Mouse (Mus musculus) midbrain, embryonic 16.5 days (tissue): Measurements from ENCODE around the gene Zfp637. TPM values are rescaled to one million over a fixed set of nuclear protein-coding genes. Genes with fewer than 3 reads are reported as not detected.
"Not testable (repeated sequence)": the region's sequence is repeated elsewhere in the genome, so short reads cannot be mapped to it uniquely, and the experiment has no call there.

ENCODE experiments used
- ATAC-seq: fragments of 200-750 bp; cut with Nextera tagmentation; 2 replicates; pipeline ENCODE4 v1.8.0; 2017; ENCODE audit warnings: moderate TSS enrichment
- H3K27ac ChIP-seq: fragments of 300-500 bp; sonication (generic); 2 replicates; pipeline ENCODE4 v1.5.1; 2014; ENCODE audit warnings: mild to moderate bottlenecking, low read length, mixed read lengths
- H3K27me3 ChIP-seq: fragments of 300-500 bp; sonication (generic); 2 replicates; pipeline ENCODE4 v1.6.1; 2014; ENCODE audit warnings: low read depth, low read length, mixed read lengths; ENCODE audit not compliant: control insufficient read depth, insufficient read depth
- H3K36me3 ChIP-seq: fragments of 300-500 bp; sonication (generic); 2 replicates; pipeline ENCODE4 v1.6.1; 2014; ENCODE audit warnings: mild to moderate bottlenecking, low read length, moderate library complexity, mixed read lengths; ENCODE audit not compliant: control insufficient read depth, insufficient read depth
- H3K4me1 ChIP-seq: fragments of 300-500 bp; sonication (generic); 2 replicates; pipeline ENCODE4 v1.6.1; 2014; ENCODE audit warnings: mild to moderate bottlenecking, low read length, mixed read lengths; ENCODE audit not compliant: control insufficient read depth, insufficient read depth
- H3K4me2 ChIP-seq: fragments of 300-500 bp; sonication (generic); 2 replicates; pipeline ENCODE4 v1.6.1; 2014; ENCODE audit warnings: mild to moderate bottlenecking, low read length, mixed read lengths
- H3K4me3 ChIP-seq: fragments of 300-500 bp; sonication (generic); 2 replicates; pipeline ENCODE4 v1.5.1; 2014; ENCODE audit warnings: low read depth, mild to moderate bottlenecking, low read length, moderate library complexity, mixed read lengths
- H3K9ac ChIP-seq: fragments of 300-500 bp; sonication (generic); 2 replicates; pipeline ENCODE4 v1.6.1; 2014; ENCODE audit warnings: low read depth, low read length, mixed read lengths
- H3K9me3 ChIP-seq: fragments of 300-500 bp; sonication (generic); replicated peaks from 2 replicates; pipeline ENCODE4 v1.6.1; 2014; ENCODE audit warnings: mild to moderate bottlenecking, low read length, mixed read lengths; ENCODE audit not compliant: control insufficient read depth, poor library complexity, severe bottlenecking
- WGBS: fragments of 180-500 bp; shearing (Covaris S2); extraction: QIAGEN DNeasy Blood & Tissue Kit; methylation state at CpG from one replicate; pipeline ENCODE4 v1.1.7; 2014; 5-methylcytosine and 5-hydroxymethylcytosine counted together
- polyA plus RNA-seq: library from polyadenylated mRNA; unstranded; fragments of >200 nt; fragmentation: Nextera tagmentation; extraction: Ambion mirVana; gene quantifications from 2 replicates; pipeline ENCODE4 v1.2.1, GENCODE M21; 2015

Gene Zfp637
- polyA plus RNA-seq, 1 experiment from 2014 or later = 138 TPM

GRCm38 (mm10) chr6:117851747-117852146, 10.8 kb downstream of the Zfp637 start:
- 63% methylated on average over 2 of the region's 2 CpGs for WGBS
- no peak overlapping the region for H3K4me3 ChIP-seq
- no peak overlapping the region for H3K4me2 ChIP-seq
- no peaks in the 10 kb centered on the region for H3K9me3 ChIP-seq
- no peak overlapping the region for H3K9ac ChIP-seq
- H3K4me1 ChIP-seq = no peaks in the 10 kb centered on the region
- no peaks in the 10 kb centered on the region for H3K27me3 ChIP-seq
- no peak overlapping the region for H3K27ac ChIP-seq
- peaks cover 18% of the 10 kb centered on the region for H3K36me3 ChIP-seq
- no peak for ATAC-seq

GRCm38 (mm10) chr6:117857990-117858389, 17.0 kb downstream of the Zfp637 start:
- Histone ChIP-seq H3K4me3 (no peak overlapping the region), H3K36me3 (no peaks in the 10 kb centered on the region), H3K4me2 (no peak overlapping the region), H3K4me1 (no peaks in the 10 kb centered on the region; the same call in 1 of the 2 replicates), H3K9me3 (no peaks in the 10 kb centered on the region), H3K9ac (no peak overlapping the region), H3K27ac (no peak overlapping the region), H3K27me3 (no peaks in the 10 kb centered on the region)
- ATAC-seq = no peak
- 90% methylated on average over 1 of the region's 1 CpGs for WGBS

- 66% methylated on average over 6 of the region's 6 CpGs for WGBS
- Histone ChIP-seq H3K4me3 (peak within 1 kb of the TSS; percentile 86), H3K4me1 (peaks cover 8% of the 10 kb centered on the region), H3K4me2 (peak within 1 kb of the TSS; percentile 81), H3K36me3 (no peaks in the 10 kb centered on the region), H3K9me3 (no peaks in the 10 kb centered on the region), H3K27me3 (no peaks in the 10 kb centered on the region), H3K9ac (peak within 1 kb of the TSS; percentile 86), H3K27ac (peak within 1 kb of the TSS; percentile 50; the same call in 1 of the 2 replicates)
- ATAC-seq = no peak
These were observed 20.9 kb downstream of the Zfp637 start, which contains the start of gene Zfp239 for GRCm38 (mm10) chr6:117861848-117862247. Zfp239 (plus strand) TSS chr6:117862100.

- peak; percentile 23; the same call in 1 of the 2 replicates for ATAC-seq
- Histone ChIP-seq H3K9me3 (no peaks in the 10 kb centered on the region), H3K27ac (no peak overlapping the region), H3K4me2 (peak overlapping the region; percentile 81), H3K9ac (no peak overlapping the region), H3K4me1 (peaks cover 8% of the 10 kb centered on the region), H3K4me3 (peak overlapping the region; percentile 86; the same call in 1 of the 2 replicates), H3K27me3 (no peaks in the 10 kb centered on the region), H3K36me3 (no peaks in the 10 kb centered on the region)
- WGBS = 71% methylated on average over 8 of the region's 8 CpGs
These were observed 21.5 kb downstream of the Zfp637 start for GRCm38 (mm10) chr6:117862465-117862864.

GRCm38 (mm10) chr6:117862899-117863620, 22.1 kb downstream of the Zfp637 start:
- Histone ChIP-seq H3K9ac (peak overlapping the region; percentile 86), H3K4me3 (peak overlapping the region; percentile 86), H3K36me3 (no peaks in the 10 kb centered on the region), H3K27me3 (no peaks in the 10 kb centered on the region), H3K4me2 (peak overlapping the region; percentile 81), H3K4me1 (peaks cover 8% of the 10 kb centered on the region), H3K27ac (peak overlapping the region; percentile 50; the same call in 1 of the 2 replicates), H3K9me3 (no peaks in the 10 kb centered on the region)
- peak; percentile 94 for ATAC-seq
- WGBS = 3% methylated on average over 25 of the region's 26 CpGs

- no peaks in the 10 kb centered on the region for H3K27me3 ChIP-seq
- H3K9me3 ChIP-seq = no peaks in the 10 kb centered on the region
- peaks cover 8% of the 10 kb centered on the region for H3K4me1 ChIP-seq
- H3K4me2 ChIP-seq = peak overlapping the region; percentile 81
- H3K4me3 ChIP-seq = peak overlapping the region; percentile 86
- no peaks in the 10 kb centered on the region for H3K36me3 ChIP-seq
- H3K27ac ChIP-seq = no peak overlapping the region
- H3K9ac ChIP-seq = peak overlapping the region; percentile 86; the same call in 1 of the 2 replicates
- 96% methylated on average over 8 of the region's 8 CpGs for WGBS
- ATAC-seq = no peak
These were observed 22.8 kb downstream of the Zfp637 start for GRCm38 (mm10) chr6:117863751-117864150.

GRCm38 (mm10) chr6:117868187-117868586, 27.2 kb downstream of the Zfp637 start:
- Histone ChIP-seq H3K9me3 (no peaks in the 10 kb centered on the region), H3K4me2 (no peak overlapping the region), H3K4me3 (no peak overlapping the region), H3K36me3 (peaks cover 10% of the 10 kb centered on the region), H3K4me1 (peaks cover 8% of the 10 kb centered on the region), H3K27ac (no peak overlapping the region), H3K9ac (no peak overlapping the region), H3K27me3 (no peaks in the 10 kb centered on the region)
- ATAC-seq = no peak
- WGBS = 89% methylated on average over 8 of the region's 8 CpGs

- no peak overlapping the region for H3K9ac ChIP-seq
- H3K4me1 ChIP-seq = no peaks in the 10 kb centered on the region
- no peak overlapping the region for H3K4me3 ChIP-seq
- no peak overlapping the region for H3K27ac ChIP-seq
- H3K27me3 ChIP-seq = no peaks in the 10 kb centered on the region
- H3K36me3 ChIP-seq = peaks cover 10% of the 10 kb centered on the region
- H3K9me3 ChIP-seq = no peaks in the 10 kb centered on the region
- ATAC-seq = no peak
- WGBS = 80% methylated on average over 14 of the region's 14 CpGs
- no peak overlapping the region for H3K4me2 ChIP-seq
These were observed 30.1 kb downstream of the Zfp637 start for GRCm38 (mm10) chr6:117871034-117871433.

- peaks cover 10% of the 10 kb centered on the region for H3K36me3 ChIP-seq
- H3K4me2 ChIP-seq, H3K4me1 ChIP-seq, H3K9me3 ChIP-seq, ATAC-seq, H3K9ac ChIP-seq, H3K27me3 ChIP-seq, H3K4me3 ChIP-seq, H3K27ac ChIP-seq: not testable (repeated sequence)
- 91% methylated on average over 7 of the region's 7 CpGs for WGBS
These were observed 32.5 kb downstream of the Zfp637 start for GRCm38 (mm10) chr6:117873450-117873849.
